Mouse (Mus musculus) left cerebral cortex, adult 18-20 months (tissue): Measurements from ENCODE around the gene Gm26992. TPM values are rescaled to one million over a fixed set of nuclear protein-coding genes. Genes with fewer than 3 reads are reported as not detected.

Source experiments
- DNase-seq, 2 experiments: peaks; one replicate each; pipeline ENCODE4 v3.0.0; 2021 to 2022; ENCODE audit warnings: low spot score in 2 of 2, mixed read lengths in 1 of 2
- total RNA-seq, 2 experiments: library from RNA; stranded (reverse); gene quantifications; 2 replicates each; pipeline ENCODE4 v1.2.3; 2021

The Gm26992 gene
- total RNA-seq, 2 experiments from 2014 or later = 1.5 TPM; not detected in 1

DNA sequence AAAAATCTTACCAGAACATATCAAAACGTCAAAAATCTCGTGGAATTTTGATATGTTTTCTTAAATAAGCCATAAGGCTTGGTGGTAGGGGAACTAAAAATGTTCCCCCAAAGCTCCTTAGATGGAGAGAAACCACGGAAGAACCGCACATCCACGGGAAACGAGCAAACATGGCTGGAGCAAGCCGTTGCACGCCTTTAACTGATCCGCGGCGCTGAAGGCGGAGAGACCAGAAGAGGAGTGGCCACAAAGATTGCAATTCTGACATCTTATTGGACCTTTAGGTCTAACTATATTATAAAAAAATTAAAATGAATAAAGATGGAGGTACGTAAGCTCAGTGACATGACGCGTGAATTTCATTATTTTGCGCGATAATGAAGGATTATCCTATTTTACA lies 61.2 kb downstream of the Gm26992 start:
- peak in 1 of 2 experiments; percentile 53 for DNase-seq

DNA sequence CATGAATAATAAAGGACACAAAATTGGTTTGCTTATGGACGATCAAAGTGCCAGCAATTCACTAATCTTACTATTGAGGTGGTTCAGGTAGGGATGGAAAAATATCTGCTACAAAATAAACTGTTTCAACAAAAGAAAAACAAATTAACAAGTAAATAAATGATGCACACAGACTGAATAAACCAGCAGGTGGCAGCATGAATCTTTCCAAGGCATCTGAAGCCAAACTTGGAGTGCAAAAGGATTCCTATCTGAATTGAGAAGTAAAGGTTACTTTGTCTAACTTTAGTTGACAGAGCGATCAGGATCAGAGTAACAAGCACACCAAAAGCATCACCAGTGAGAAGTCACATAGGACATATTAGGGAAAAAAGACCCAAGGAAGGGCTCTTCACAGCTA lies 62.2 kb downstream of the Gm26992 start:
- peak; percentile 47 to 57 for DNase-seq

DNA sequence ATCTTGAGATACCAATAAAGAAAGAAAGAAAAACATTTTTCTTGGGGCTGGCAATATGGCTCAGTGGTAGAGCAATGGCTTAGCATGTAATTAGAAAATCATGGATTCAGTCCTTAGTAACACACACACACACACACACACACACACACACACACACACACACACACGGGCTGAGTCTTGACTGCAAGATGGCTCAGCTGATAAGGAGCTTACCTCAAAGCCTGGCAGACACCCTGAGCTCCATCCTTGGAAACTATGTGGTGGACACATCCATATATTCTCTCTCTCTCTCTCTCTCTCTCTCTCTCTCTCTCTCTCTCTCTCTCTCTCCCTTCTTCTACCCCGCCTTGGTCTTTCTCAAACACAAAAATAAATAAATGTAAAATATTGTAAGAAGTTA lies 69.0 kb downstream of the Gm26992 start:
- no peak for DNase-seq

GRCm38 (mm10) chrX:103492398-103493256 lies 70.8 kb downstream of the Gm26992 start:
- DNase-seq = peak in 1 of 2 experiments; percentile 16

DNA sequence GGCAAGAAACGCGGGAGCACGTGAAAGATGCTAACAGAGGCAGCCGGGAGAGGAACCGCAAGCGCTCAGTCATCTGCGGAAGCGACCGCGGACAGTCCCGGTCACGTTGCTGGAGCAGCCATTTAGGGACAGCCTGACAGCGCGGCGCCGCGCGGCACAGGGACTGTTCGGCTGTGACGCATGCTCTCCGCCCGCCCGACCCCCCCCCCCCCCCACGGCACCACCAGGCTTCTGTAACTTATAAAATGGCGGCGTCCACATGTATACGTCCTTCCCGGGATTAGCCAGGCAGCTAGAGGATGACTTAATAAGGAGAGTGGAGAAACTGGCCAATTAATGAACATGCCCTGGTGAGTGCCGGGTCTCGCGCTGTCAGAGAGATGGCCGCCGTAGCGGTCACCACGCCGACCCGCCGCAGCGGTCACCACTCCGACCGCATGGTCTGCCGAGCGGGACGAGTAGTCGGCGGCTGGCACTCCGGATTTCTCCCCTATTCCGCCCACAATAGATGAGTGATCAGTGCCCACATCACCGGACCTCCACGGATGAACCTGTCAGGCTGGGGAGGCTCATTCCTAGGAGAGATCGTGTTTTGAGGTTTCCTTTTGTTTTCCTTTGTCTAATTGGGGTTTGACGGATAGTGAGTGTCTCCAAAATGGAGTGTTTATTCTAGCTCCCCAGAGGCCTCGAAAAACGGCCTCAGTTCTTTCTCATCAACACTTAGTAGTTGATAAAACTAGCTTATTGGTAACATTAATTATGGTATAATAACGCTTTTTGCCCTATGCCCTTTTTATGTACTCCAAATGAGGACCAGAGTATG lies 71.8 kb downstream of the Gm26992 start:
- DNase-seq = peak; percentile 59 to 76

DNA sequence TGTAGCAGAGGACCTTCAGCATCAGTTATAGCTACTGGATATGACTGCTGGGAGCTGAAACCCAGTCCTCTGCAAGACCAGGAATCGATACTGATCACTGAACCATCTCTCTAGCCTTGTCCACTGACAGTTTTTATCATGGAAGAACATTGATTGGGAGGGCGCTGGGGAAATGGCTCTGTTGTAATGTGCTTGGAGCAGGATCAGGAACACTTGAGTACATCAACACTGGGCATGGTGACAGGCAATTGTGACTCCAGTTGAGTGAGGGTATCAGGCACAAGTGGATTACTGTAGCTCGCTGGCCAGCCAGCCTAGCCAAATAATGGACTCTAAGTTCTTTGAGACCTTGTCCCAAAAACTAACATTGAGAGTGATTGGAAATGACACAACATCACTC lies 77.6 kb downstream of the Gm26992 start:
- DNase-seq = no peak

- no peak for DNase-seq
Observed at GRCm38 (mm10) chrX:103500137-103500536, 78.3 kb downstream of the Gm26992 start.

DNA sequence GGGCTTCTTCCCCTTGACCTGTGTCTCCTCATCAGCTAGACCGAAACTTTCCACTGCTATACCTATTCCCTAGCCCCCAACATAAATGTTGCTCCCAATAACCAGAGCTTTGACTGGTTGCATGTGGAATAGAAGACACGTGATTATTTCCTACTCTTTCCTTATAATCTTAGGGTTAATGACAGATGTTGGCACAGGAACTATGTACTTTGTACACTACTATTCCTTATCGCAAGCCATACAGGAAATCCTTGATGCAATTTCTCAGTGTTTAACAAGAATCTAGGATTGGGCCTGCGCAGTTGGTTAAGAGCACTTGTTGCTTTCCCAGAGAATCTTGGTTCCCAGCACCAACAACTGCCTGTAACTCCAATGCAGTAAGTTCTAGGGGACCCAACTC lies 86.4 kb downstream of the Gm26992 start:
- DNase-seq = no peak

DNA sequence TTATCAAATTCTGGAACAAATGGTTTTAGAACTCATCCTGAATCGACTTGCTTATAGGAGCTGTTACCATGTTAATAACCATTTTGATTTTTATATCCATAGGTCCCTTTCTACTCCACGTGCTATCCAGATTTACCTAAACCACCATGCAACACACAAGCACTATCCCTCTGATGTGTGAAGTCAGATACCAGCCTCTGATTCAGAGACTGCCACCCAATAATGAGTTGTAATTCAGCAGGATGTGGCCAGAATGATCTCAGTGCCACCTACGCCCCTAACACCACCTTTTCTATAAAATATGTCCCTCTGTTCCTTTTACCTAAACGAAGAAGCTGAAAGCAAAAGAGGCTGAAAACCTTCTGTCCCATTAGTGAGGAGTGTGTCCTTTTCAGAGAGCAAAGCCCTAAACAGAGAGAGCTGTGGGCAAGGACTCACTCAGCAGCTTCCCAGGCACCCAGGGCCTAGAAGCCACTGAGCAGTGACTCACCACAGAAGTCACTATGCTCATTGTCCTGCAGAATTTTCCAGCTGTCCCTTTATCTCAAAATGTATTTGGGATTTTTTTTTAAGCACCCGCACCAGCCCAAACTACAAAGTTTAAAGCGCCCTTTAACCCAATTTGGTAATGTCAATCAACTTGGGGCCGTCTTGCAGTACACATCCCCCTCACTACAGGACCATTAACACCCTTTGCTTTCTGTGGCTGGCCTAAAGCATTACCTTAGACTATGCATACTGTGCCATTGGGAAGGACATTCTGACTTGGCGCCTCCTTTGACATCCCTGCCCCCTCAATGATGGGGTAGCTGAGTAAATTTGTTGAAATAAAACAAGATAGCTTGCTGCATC lies 87.6 kb downstream of the Gm26992 start:
- no peak for DNase-seq

GRCm38 (mm10) chrX:103514782-103515181 lies 93.0 kb downstream of the Gm26992 start:
- DNase-seq = no peak

GRCm38 (mm10) chrX:103515346-103515745 lies 93.5 kb downstream of the Gm26992 start:
- no peak for DNase-seq

DNA sequence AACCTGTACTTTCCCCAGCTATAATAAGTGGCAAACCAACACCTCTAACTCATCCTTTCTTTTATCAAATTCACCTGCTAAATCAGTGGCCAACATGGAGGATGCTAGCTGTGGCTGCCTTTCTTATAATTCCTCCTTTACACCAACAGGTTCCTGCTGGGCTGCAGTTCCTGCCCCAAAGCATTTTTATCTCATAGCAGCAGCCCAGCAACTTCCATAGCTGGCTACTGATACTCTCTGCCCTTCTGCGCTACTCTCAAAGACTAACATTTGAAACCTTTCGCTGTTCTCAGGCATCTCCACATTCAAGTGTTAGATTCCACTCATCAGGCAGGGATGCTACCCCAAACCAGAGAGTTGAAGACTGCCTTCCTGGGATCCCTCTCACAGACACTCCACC lies 97.0 kb downstream of the Gm26992 start:
- DNase-seq = no peak

DNA sequence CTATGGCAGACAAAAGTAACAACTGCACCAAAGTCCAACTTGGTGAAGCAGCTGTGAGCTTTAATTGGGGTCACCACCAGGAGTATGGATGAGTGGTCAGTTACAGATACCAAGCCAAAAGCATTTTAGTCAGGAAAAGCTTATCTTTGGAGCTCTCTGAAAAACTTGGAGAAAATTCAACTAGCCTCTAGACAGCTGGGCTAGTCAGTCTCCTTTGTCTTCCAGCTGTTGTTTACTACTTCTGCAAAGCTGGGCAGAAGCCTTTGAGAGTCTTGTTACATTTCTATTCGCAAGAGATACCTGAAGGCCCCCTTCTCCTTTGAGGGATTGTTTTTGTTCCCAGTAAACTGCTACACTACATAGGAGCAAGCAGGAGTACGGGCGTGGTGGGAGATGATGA lies 97.7 kb downstream of the Gm26992 start:
- DNase-seq = no peak

- no peak for DNase-seq
Observed at GRCm38 (mm10) chrX:103521221-103521716, 99.5 kb downstream of the Gm26992 start.

DNA sequence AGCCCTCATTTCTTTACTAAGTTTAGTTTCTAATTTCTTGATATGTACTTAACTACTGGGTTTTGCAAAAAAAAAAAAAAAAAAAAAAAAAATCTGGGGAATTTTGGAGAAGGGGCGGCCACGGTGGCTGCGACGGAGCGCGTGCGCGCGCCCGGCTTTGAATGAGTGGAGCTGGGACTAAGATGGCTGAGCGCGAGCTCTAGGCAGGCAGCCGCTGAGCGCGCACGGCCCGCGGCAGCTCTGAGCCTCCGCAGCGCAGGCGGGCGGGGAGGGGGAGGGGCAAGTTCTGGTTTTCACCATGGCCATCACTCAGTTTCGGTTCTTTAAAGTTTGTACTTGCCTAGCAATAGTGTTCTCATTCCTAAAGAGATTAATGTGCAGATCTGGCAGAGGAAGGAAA lies 107.4 kb downstream of the Gm26992 start:
- peak; percentile 60 to 80 for DNase-seq

Other genes with a start within 250 kb of the Gm26992 start
- 100 to 1,000 TPM; 109 to 116 TPM for gene Nap1l2, start 235.4 kb upstream of the Gm26992 start, total RNA-seq
- gene Cdx4, start 100.6 kb upstream of the Gm26992 start, total RNA-seq = not detected
- 10 to 100 TPM; 23.0 to 25.0 TPM for gene Chic1, start 65.5 kb upstream of the Gm26992 start, total RNA-seq
- not detected for gene Tsx, start 7.5 kb upstream of the Gm26992 start, total RNA-seq
- gene Zcchc13, start 208.6 kb downstream of the Gm26992 start, total RNA-seq = not detected